14 mouse cellular contexts compared by ENCODE assay signal in genomic region chr15:25236191-25236723, GRCm38 (mm10).
"Had no signal": no experiment of that assay in that cellular context is flagged by ENCODE, and none has a peak within 500 bp of the region (broad histone marks: within the 10 kb centered on the region; RNA-seq: fewer than 3 reads in every experiment).

No protein-coding gene starts in this region.

- H3K4me1 ChIP-seq: midbrain, embryonic 10.5 days; stomach, embryonic 15.5 days had no signal

- H3K4me2 ChIP-seq: lung, embryonic 14.5 days; neural tube, embryonic 12.5 days; stomach, embryonic 15.5 days had no signal

- H3K9ac ChIP-seq: lung, embryonic 14.5 days; neural tube, embryonic 12.5 days; stomach, embryonic 15.5 days had no signal

- H3K27ac ChIP-seq: midbrain, embryonic 10.5 days; neural tube, embryonic 12.5 days; stomach, embryonic 15.5 days; stomach, postnatal 0 days had no signal

- DNase-seq: lung, adult 18-20 months; lung, embryonic 14.5 days; lung, postnatal 10 days; lung, postnatal 4 days; midbrain, embryonic 14.5 days; right cerebral cortex, postnatal 14 days; thymus, adult 2 months; thymus, postnatal 25 days had no signal

- H3K36me3 ChIP-seq: midbrain, embryonic 10.5 days; neural tube, embryonic 12.5 days; stomach, embryonic 15.5 days had no signal

- H3K4me3 ChIP-seq: midbrain, embryonic 10.5 days; myocyte; neural tube, embryonic 12.5 days; stomach, embryonic 15.5 days had no signal

- H3K9me3 ChIP-seq: midbrain, embryonic 10.5 days; neural tube, embryonic 12.5 days; stomach, embryonic 15.5 days had no signal

- ATAC-seq: midbrain, embryonic 16.5 days had no signal

- H3K27me3 ChIP-seq: neural tube, embryonic 12.5 days; stomach, embryonic 15.5 days had no signal
